Mouse (Mus musculus) brain, embryonic 14.5 days (tissue): Measurements from ENCODE around the gene Pcnt. TPM values are rescaled to one million over a fixed set of nuclear protein-coding genes. Genes with fewer than 3 reads are reported as not detected.

Experiments
- DNase-seq: peaks from one replicate; pipeline ENCODE4 v3.0.0-alpha.2; 2011; ENCODE audit warnings: low read depth
- CTCF ChIP-seq: fragments of 200-500 bp; IDR thresholded peaks from 2 replicates; pipeline ENCODE4 v1.5.1; 2012; ENCODE audit warnings: inconsistent platforms, mild to moderate bottlenecking, moderate library complexity, borderline replicate concordance; ENCODE audit not compliant: insufficient read depth, insufficient read length; ENCODE audit errors: extremely low read depth
- POLR2A ChIP-seq: fragments of 200-500 bp; IDR thresholded peaks from 2 replicates; pipeline ENCODE4 v1.6.1; 2012; ENCODE audit warnings: mild to moderate bottlenecking, inconsistent platforms, borderline replicate concordance; ENCODE audit not compliant: poor library complexity, insufficient read depth, insufficient read length, severe bottlenecking; ENCODE audit errors: extremely low read depth
- polyA plus RNA-seq: library from polyadenylated mRNA; depleted of rRNA; stranded (reverse); fragments of >200 nt; gene quantifications from 2 replicates; pipeline ENCODE4 v1.2.3, GENCODE M21; 2012

Gene Pcnt
- polyA plus RNA-seq, 1 experiment = 20.7 TPM

- no peak for TF ChIP-seq POLR2A
- no peak for TF ChIP-seq CTCF
- DNase-seq = no peak
These were observed 51.4 kb downstream of the Pcnt start for GRCm38 (mm10) chr10:76391166-76391565.

- TF ChIP-seq CTCF (no peak), POLR2A (no peak)
- DNase-seq = no peak
These were observed 67.6 kb downstream of the Pcnt start for GRCm38 (mm10) chr10:76374981-76375380.

- DNase-seq = no peak
- TF ChIP-seq POLR2A = no peak
- TF ChIP-seq CTCF = no peak
These were observed 70.8 kb downstream of the Pcnt start for GRCm38 (mm10) chr10:76371736-76372135.

GRCm38 (mm10) chr10:76368766-76369165 lies 73.8 kb downstream of the Pcnt start:
- no peak for DNase-seq
- TF ChIP-seq CTCF = no peak

GRCm38 (mm10) chr10:76363233-76363632 lies 79.4 kb downstream of the Pcnt start:
- DNase-seq = peak; percentile 80
- no peak for TF ChIP-seq POLR2A
- TF ChIP-seq CTCF = no peak

- TF ChIP-seq CTCF = no peak
- TF ChIP-seq POLR2A = no peak
- peak; percentile 34 for DNase-seq
These were observed 84.1 kb downstream of the Pcnt start for GRCm38 (mm10) chr10:76358468-76358867.

GRCm38 (mm10) chr10:76357286-76357875 lies 85.2 kb downstream of the Pcnt start:
- no peak for TF ChIP-seq CTCF
- no peak for TF ChIP-seq POLR2A
- DNase-seq = no peak

GRCm38 (mm10) chr10:76354974-76355373 lies 87.6 kb downstream of the Pcnt start:
- no peak for DNase-seq
- no peak for TF ChIP-seq CTCF
- no peak for TF ChIP-seq POLR2A

GRCm38 (mm10) chr10:76353986-76354385 lies 88.6 kb downstream of the Pcnt start:
- no peak for TF ChIP-seq CTCF
- no peak for DNase-seq

GRCm38 (mm10) chr10:76351953-76352352 lies 90.6 kb downstream of the Pcnt start:
- TF ChIP-seq CTCF (no peak), POLR2A (no peak)
- DNase-seq = no peak

GRCm38 (mm10) chr10:76346589-76346988 lies 96.0 kb downstream of the Pcnt start:
- TF ChIP-seq CTCF (peak; percentile 54; the same call in 1 of the 2 replicates), POLR2A (no peak)
- DNase-seq = peak; percentile 59

GRCm38 (mm10) chr10:76346043-76346491 lies 96.5 kb downstream of the Pcnt start:
- DNase-seq = no peak
- TF ChIP-seq CTCF = no peak
- TF ChIP-seq POLR2A = no peak
